In genomic region chr15:27674041-27674440, GRCm38 (mm10) we compare ENCODE assay signal across 23 mouse cellular contexts. TPM values are rescaled to one million over a fixed set of nuclear protein-coding genes. Genes with fewer than 3 reads are reported as not detected.
DNase-seq lines count a peak whose midpoint lies in the region; ATAC-seq and TF ChIP-seq lines count a peak whose summit lies in the region.
"Had no signal": no experiment of that assay in that cellular context is flagged by ENCODE, and none has a peak within 500 bp of the region (broad histone marks: within the 10 kb centered on the region; RNA-seq: fewer than 3 reads in every experiment).

No protein-coding gene starts in this region.

- DNase-seq in lung, adult 18-20 months: peak; percentile 36 to 53
- DNase-seq in lung, adult 2 months: no peak
- DNase-seq in lung, postnatal 25 days (ENCODE audit: low spot score): peak; percentile 67
- no peak for DNase-seq in forebrain, postnatal 0 days
- DNase-seq in spleen, adult 18-20 months: no peak
- DNase-seq in embryo, embryonic 11 days: no peak
- DNase-seq: adrenal gland, postnatal 36 days; cerebellum, adult 2 months; cerebellum, postnatal 10 days; gastrocnemius, postnatal 14 days; heart, postnatal 10 days; heart, postnatal 4 days had no signal

- peaks cover 7% of the 10 kb centered on the region for H3K4me1 ChIP-seq in lung, adult 2 months (ENCODE audit: control insufficient read depth, insufficient read depth, low read length)
- H3K4me1 ChIP-seq in lung, embryonic 16.5 days (replicated peaks; ENCODE audit: control insufficient read depth, insufficient read depth, low read length): peaks cover 8% of the 10 kb centered on the region; the same call in 1 of the 2 replicates
- no peaks in the 10 kb centered on the region; the same call in 1 of the 2 replicates for H3K4me1 ChIP-seq in small intestine, adult 2 months (ENCODE audit: control insufficient read depth, insufficient read depth, insufficient read length, low read length)
- no peaks in the 10 kb centered on the region for H3K4me1 ChIP-seq in forebrain, postnatal 0 days (ENCODE audit: insufficient read depth)

- no peaks in the 10 kb centered on the region for H3K9me3 ChIP-seq in lung, embryonic 16.5 days (ENCODE audit: control insufficient read depth, low read length)
- H3K9me3 ChIP-seq in forebrain, postnatal 0 days (ENCODE audit: low read length): no peaks in the 10 kb centered on the region
- H3K9me3 ChIP-seq: embryonic facial prominence, embryonic 15.5 days; forebrain, embryonic 10.5 days; heart, embryonic 10.5 days; hindbrain, embryonic 12.5 days had no signal

- no peak for TF ChIP-seq CTCF in lung, adult 2 months (IDR thresholded peaks at IDR 0.05; ENCODE audit: insufficient read depth, low read length)
- no peak for TF ChIP-seq CTCF in small intestine, adult 2 months (IDR thresholded peaks at IDR 0.05; ENCODE audit: extremely low read depth, insufficient read length, insufficient replicate concordance, low read depth, low read length)
- no peak for TF ChIP-seq CTCF in forebrain, postnatal 0 days (IDR thresholded peaks at IDR 0.05; ENCODE audit: low read depth)

- 60% methylated on average over 6 of the region's 6 CpGs for WGBS in lung, adult 2 months
- 58% methylated on average over 6 of the region's 6 CpGs for WGBS in lung, embryonic 16.5 days
- WGBS in small intestine, adult 2 months: 77% methylated on average over 6 of the region's 6 CpGs
- 89% methylated on average over 6 of the region's 6 CpGs for WGBS in forebrain, postnatal 0 days

- peak; percentile 71 for ATAC-seq in lung, embryonic 16.5 days (ENCODE audit: low read depth)
- no peak for ATAC-seq in forebrain, postnatal 0 days
- ATAC-seq: activated CD4-positive, CD25-positive, alpha-beta regulatory T cell, adult 4 months; forebrain, embryonic 14.5 days; hindbrain, postnatal 0 days; Patski had no signal

- H3K4me2 ChIP-seq in lung, embryonic 16.5 days (ENCODE audit: low read depth, low read length): no peak overlapping the region
- H3K4me2 ChIP-seq in forebrain, postnatal 0 days (ENCODE audit: low read depth): no peak overlapping the region
- H3K4me2 ChIP-seq: embryonic facial prominence, embryonic 15.5 days; hindbrain, embryonic 12.5 days had no signal

- H3K9ac ChIP-seq in lung, embryonic 16.5 days (ENCODE audit: low read length): no peak overlapping the region
- H3K9ac ChIP-seq in forebrain, postnatal 0 days: no peak overlapping the region
- H3K9ac ChIP-seq: embryonic facial prominence, embryonic 15.5 days; hindbrain, embryonic 12.5 days had no signal

- peak overlapping the region; percentile 40 for H3K27ac ChIP-seq in lung, embryonic 16.5 days (ENCODE audit: low read length)
- H3K27ac ChIP-seq in small intestine, adult 2 months (ENCODE audit: insufficient read depth, low read depth, low read length): peak overlapping the region; percentile 42; the same call in 1 of the 2 replicates
- H3K27ac ChIP-seq in forebrain, postnatal 0 days (ENCODE audit: low read depth, low read length): no peak overlapping the region
- H3K27ac ChIP-seq: embryonic facial prominence, embryonic 15.5 days; forebrain, embryonic 10.5 days; heart, embryonic 10.5 days; hindbrain, embryonic 12.5 days; hindbrain, postnatal 0 days had no signal

- no peaks in the 10 kb centered on the region for H3K27me3 ChIP-seq in lung, embryonic 16.5 days (ENCODE audit: control insufficient read depth, insufficient read depth, low read depth, low read length)
- no peaks in the 10 kb centered on the region for H3K27me3 ChIP-seq in small intestine, adult 2 months (ENCODE audit: control insufficient read depth, insufficient read depth, low read length)
- H3K27me3 ChIP-seq in forebrain, postnatal 0 days (ENCODE audit: insufficient read depth, low read length): no peaks in the 10 kb centered on the region
- H3K27me3 ChIP-seq: embryonic facial prominence, embryonic 15.5 days; hindbrain, embryonic 12.5 days had no signal

- no peaks in the 10 kb centered on the region for H3K36me3 ChIP-seq in lung, embryonic 16.5 days (ENCODE audit: control insufficient read depth, insufficient read depth, low read length)
- H3K36me3 ChIP-seq in small intestine, adult 2 months (ENCODE audit: control insufficient read depth, insufficient read depth, low read length): no peaks in the 10 kb centered on the region
- H3K36me3 ChIP-seq in forebrain, postnatal 0 days (ENCODE audit: insufficient read depth): no peaks in the 10 kb centered on the region
- H3K36me3 ChIP-seq: embryonic facial prominence, embryonic 15.5 days; forebrain, embryonic 10.5 days; heart, embryonic 10.5 days; hindbrain, embryonic 12.5 days had no signal

- no peak overlapping the region for H3K4me3 ChIP-seq in lung, adult 2 months (replicated peaks; ENCODE audit: extremely low read depth, low read depth, low read length)
- no peak overlapping the region for H3K4me3 ChIP-seq in lung, embryonic 16.5 days (ENCODE audit: low read length)
- no peak overlapping the region for H3K4me3 ChIP-seq in small intestine, adult 2 months (ENCODE audit: low read depth, low read length)
- H3K4me3 ChIP-seq in forebrain, postnatal 0 days (ENCODE audit: low read depth, low read length): no peak overlapping the region
- H3K4me3 ChIP-seq: embryonic facial prominence, embryonic 15.5 days; erythroblast, embryonic 14.5 days; forebrain, embryonic 10.5 days; heart, embryonic 10.5 days; hindbrain, embryonic 12.5 days had no signal

- no peak for TF ChIP-seq POLR2A in lung, adult 2 months (IDR thresholded peaks at IDR 0.05; ENCODE audit: borderline replicate concordance, extremely low read depth, low read depth, low read length)
- no peak for TF ChIP-seq POLR2A in small intestine, adult 2 months (IDR thresholded peaks at IDR 0.05; ENCODE audit: low read depth, low read length)

RNA-seq across cellular contexts. Expression of gene Otulinl, which starts 7.3 kb away (rescaled TPM):
- 7.5 and 9.9 TPM in 2 replicates for polyA plus RNA-seq in lung, adult 2 months (2012; rRNA removed)
- polyA plus RNA-seq in lung, embryonic 16.5 days (2015; fragmentation: Nextera tagmentation; extraction: Ambion mirVana): 27.5 and 34.8 TPM in 2 replicates
- polyA plus RNA-seq in small intestine, adult 2 months (2012; rRNA removed): 1.8 and 3.0 TPM in 2 replicates
- 7.3 and 7.5 TPM in 2 replicates for total RNA-seq in forebrain, postnatal 0 days (2014; rRNA removed)
- 13.3 and 17.0 TPM in 2 replicates for polyA plus RNA-seq in forebrain, postnatal 0 days (2015; fragmentation: Nextera tagmentation; extraction: Ambion mirVana)

RNA-seq across cellular contexts. Expression of gene Otulin, which starts 43.5 kb away (rescaled TPM):
- 16.4 and 23.7 TPM in 2 replicates for polyA plus RNA-seq in lung, adult 2 months (2012; rRNA removed)
- 13.0 and 22.4 TPM in 2 replicates for polyA plus RNA-seq in lung, embryonic 16.5 days (2015; fragmentation: Nextera tagmentation; extraction: Ambion mirVana)
- 14.4 and 31.8 TPM in 2 replicates for polyA plus RNA-seq in small intestine, adult 2 months (2012; rRNA removed)
- total RNA-seq in forebrain, postnatal 0 days (2014; rRNA removed): 26.5 and 27.4 TPM in 2 replicates
- 25.1 and 28.5 TPM in 2 replicates for polyA plus RNA-seq in forebrain, postnatal 0 days (2015; fragmentation: Nextera tagmentation; extraction: Ambion mirVana)

Comparison
In these comparisons a context has a peak if more than half of its experiments do, and no peak if none do; other contexts are left out.
1. DNase-seq: peak in lung, adult 18-20 months (2 of 2) and lung, postnatal 25 days (single experiment); none in lung, adult 2 months (single experiment), forebrain, postnatal 0 days (single experiment), spleen, adult 18-20 months (0 of 2) and embryo, embryonic 11 days (single experiment).